Mouse (Mus musculus) liver, embryonic 16.5 days (tissue): Measurements from ENCODE around the gene Gpld1. TPM values are rescaled to one million over a fixed set of nuclear protein-coding genes. Genes with fewer than 3 reads are reported as not detected.
"Not testable (repeated sequence)": the region's sequence is repeated elsewhere in the genome, so short reads cannot be mapped to it uniquely, and the experiment has no call there.

Experiments
- ATAC-seq: fragments of 200-750 bp; cut with Nextera tagmentation; 2 replicates; pipeline ENCODE4 v1.8.0; 2017; ENCODE audit warnings: low read depth, mild to moderate bottlenecking, moderate number of reproducible peaks, moderate library complexity
- H3K27ac ChIP-seq: fragments of 300-500 bp; sonication (generic); 2 replicates; pipeline ENCODE4 v1.5.1; 2014; ENCODE audit warnings: mild to moderate bottlenecking, low read length
- H3K27me3 ChIP-seq: fragments of 300-500 bp; sonication (generic); 2 replicates; pipeline ENCODE4 v1.6.1; 2014; ENCODE audit warnings: low read depth, low read length, mixed read lengths; ENCODE audit not compliant: control insufficient read depth, insufficient read depth
- H3K36me3 ChIP-seq: fragments of 300-500 bp; sonication (generic); 2 replicates; pipeline ENCODE4 v1.6.1; 2014; ENCODE audit warnings: mild to moderate bottlenecking; ENCODE audit not compliant: control insufficient read depth, insufficient read depth
- H3K4me1 ChIP-seq: fragments of 300-500 bp; sonication (generic); 2 replicates; pipeline ENCODE4 v1.6.1; 2014; ENCODE audit warnings: low read depth, low read length, mixed read lengths; ENCODE audit not compliant: control insufficient read depth
- H3K4me2 ChIP-seq: fragments of 300-500 bp; sonication (generic); 2 replicates; pipeline ENCODE4 v1.6.1; 2014; ENCODE audit warnings: low read depth, low read length, mixed read lengths
- H3K4me3 ChIP-seq: fragments of 300-500 bp; sonication (generic); 2 replicates; pipeline ENCODE4 v1.5.1; 2014; ENCODE audit warnings: low read depth, mild to moderate bottlenecking, low read length
- H3K9ac ChIP-seq: fragments of 300-500 bp; sonication (generic); 2 replicates; pipeline ENCODE4 v1.6.1; 2014; ENCODE audit warnings: low read depth, low read length
- H3K9me3 ChIP-seq: fragments of 300-500 bp; sonication (generic); replicated peaks from 2 replicates; pipeline ENCODE4 v1.6.1; 2016; ENCODE audit warnings: low read length; ENCODE audit not compliant: control insufficient read depth
- WGBS: fragments of 180-500 bp; shearing (Covaris S2); extraction: QIAGEN DNeasy Blood & Tissue Kit; methylation state at CpG from one replicate; pipeline ENCODE4 v1.1.7; 2014; ENCODE audit not compliant: insufficient replicate concordance; 5-methylcytosine and 5-hydroxymethylcytosine counted together
- polyA plus RNA-seq: library from polyadenylated mRNA; unstranded; fragments of >200 nt; fragmentation: Nextera tagmentation; extraction: Ambion mirVana; gene quantifications from 2 replicates; pipeline ENCODE4 v1.2.1, GENCODE M21; 2015

Gene Gpld1
- polyA plus RNA-seq, 1 experiment from 2014 or later = 24.5 TPM

- Histone ChIP-seq H3K27ac (no peak overlapping the region), H3K36me3 (no peaks in the 10 kb centered on the region; the same call in 1 of the 2 replicates), H3K9ac (no peak overlapping the region), H3K4me1 (no peaks in the 10 kb centered on the region; the same call in 1 of the 2 replicates), H3K4me3 (no peak overlapping the region), H3K9me3 (no peaks in the 10 kb centered on the region), H3K4me2 (no peak overlapping the region), H3K27me3 (no peaks in the 10 kb centered on the region)
- 66% methylated on average over 11 of the region's 11 CpGs for WGBS
- no peak for ATAC-seq
These were observed 15.7 kb downstream of the Gpld1 start for GRCm38 (mm10) chr13:24958671-24959070.

GRCm38 (mm10) chr13:24960084-24960483 lies 17.1 kb downstream of the Gpld1 start:
- no peak overlapping the region for H3K9ac ChIP-seq
- H3K9me3 ChIP-seq = no peaks in the 10 kb centered on the region
- H3K27me3 ChIP-seq = no peaks in the 10 kb centered on the region
- H3K4me2 ChIP-seq = no peak overlapping the region
- peak overlapping the region; percentile 64 for H3K27ac ChIP-seq
- H3K36me3 ChIP-seq = no peaks in the 10 kb centered on the region; the same call in 1 of the 2 replicates
- H3K4me3 ChIP-seq = no peak overlapping the region
- H3K4me1 ChIP-seq = peaks cover under 1% of the 10 kb centered on the region
- peak; percentile 78 for ATAC-seq
- WGBS = 36% methylated on average over 3 of the region's 3 CpGs

- H3K27ac ChIP-seq = no peak overlapping the region
- no peaks in the 10 kb centered on the region; the same call in 1 of the 2 replicates for H3K36me3 ChIP-seq
- peaks cover 2% of the 10 kb centered on the region for H3K4me1 ChIP-seq
- no peak overlapping the region for H3K4me2 ChIP-seq
- no peaks in the 10 kb centered on the region for H3K9me3 ChIP-seq
- no peak for ATAC-seq
- WGBS = 58% methylated on average over 8 of the region's 8 CpGs
- no peak overlapping the region for H3K9ac ChIP-seq
- no peaks in the 10 kb centered on the region for H3K27me3 ChIP-seq
- H3K4me3 ChIP-seq = no peak overlapping the region
These were observed 19.2 kb downstream of the Gpld1 start for GRCm38 (mm10) chr13:24962119-24962518.

- peaks cover 2% of the 10 kb centered on the region for H3K4me1 ChIP-seq
- 17% methylated on average over 15 of the region's 15 CpGs for WGBS
- H3K9ac ChIP-seq = no peak overlapping the region
- H3K9me3 ChIP-seq = no peaks in the 10 kb centered on the region
- peak; percentile 51; the same call in 1 of the 2 replicates for ATAC-seq
- peak overlapping the region; percentile 56 for H3K4me2 ChIP-seq
- no peaks in the 10 kb centered on the region for H3K36me3 ChIP-seq
- no peaks in the 10 kb centered on the region for H3K27me3 ChIP-seq
- H3K4me3 ChIP-seq = peak overlapping the region; percentile 52
- H3K27ac ChIP-seq = no peak overlapping the region
These were observed 22.3 kb downstream of the Gpld1 start for GRCm38 (mm10) chr13:24965130-24965845.

GRCm38 (mm10) chr13:24965846-24966201 lies 22.9 kb downstream of the Gpld1 start:
- H3K4me2 ChIP-seq = peak overlapping the region; percentile 56
- no peaks in the 10 kb centered on the region for H3K9me3 ChIP-seq
- H3K27ac ChIP-seq = no peak overlapping the region
- H3K4me3 ChIP-seq = peak overlapping the region; percentile 52
- no peaks in the 10 kb centered on the region for H3K27me3 ChIP-seq
- no peak for ATAC-seq
- H3K4me1 ChIP-seq = peaks cover 2% of the 10 kb centered on the region
- no peaks in the 10 kb centered on the region for H3K36me3 ChIP-seq
- 28% methylated on average over 5 of the region's 5 CpGs for WGBS
- no peak overlapping the region for H3K9ac ChIP-seq

- not testable (repeated sequence) for H3K4me3 ChIP-seq, H3K9ac ChIP-seq, H3K4me2 ChIP-seq, H3K9me3 ChIP-seq, H3K27ac ChIP-seq, ATAC-seq, H3K27me3 ChIP-seq, H3K4me1 ChIP-seq, H3K36me3 ChIP-seq
- 53% methylated on average over 3 of the region's 3 CpGs for WGBS
These were observed 28.8 kb downstream of the Gpld1 start for GRCm38 (mm10) chr13:24971776-24972175.

- 54% methylated on average over 4 of the region's 4 CpGs for WGBS
- no peaks in the 10 kb centered on the region for H3K36me3 ChIP-seq
- H3K27ac ChIP-seq = no peak overlapping the region
- no peak overlapping the region for H3K9ac ChIP-seq
- H3K9me3 ChIP-seq = no peaks in the 10 kb centered on the region
- ATAC-seq = no peak
- H3K27me3 ChIP-seq = no peaks in the 10 kb centered on the region
- no peak overlapping the region for H3K4me3 ChIP-seq
- H3K4me2 ChIP-seq = no peak overlapping the region
- peaks cover 3% of the 10 kb centered on the region for H3K4me1 ChIP-seq
These were observed 33.4 kb downstream of the Gpld1 start for GRCm38 (mm10) chr13:24976384-24976783.

GRCm38 (mm10) chr13:24977820-24978342 lies 34.9 kb downstream of the Gpld1 start:
- H3K4me3 ChIP-seq = no peak overlapping the region
- H3K27ac ChIP-seq = peak overlapping the region; percentile 6
- H3K36me3 ChIP-seq = no peaks in the 10 kb centered on the region
- 63% methylated on average over 5 of the region's 5 CpGs for WGBS
- peaks cover 3% of the 10 kb centered on the region for H3K4me1 ChIP-seq
- H3K4me2 ChIP-seq = no peak overlapping the region
- no peak overlapping the region for H3K9ac ChIP-seq
- peak; percentile 94 for ATAC-seq
- H3K9me3 ChIP-seq = no peaks in the 10 kb centered on the region
- H3K27me3 ChIP-seq = no peaks in the 10 kb centered on the region

GRCm38 (mm10) chr13:24981031-24981430 lies 38.1 kb downstream of the Gpld1 start:
- H3K9ac ChIP-seq = no peak overlapping the region
- H3K9me3 ChIP-seq = no peaks in the 10 kb centered on the region
- no peak for ATAC-seq
- no peaks in the 10 kb centered on the region for H3K36me3 ChIP-seq
- no peak overlapping the region for H3K27ac ChIP-seq
- H3K4me3 ChIP-seq = no peak overlapping the region
- no peak overlapping the region for H3K4me2 ChIP-seq
- WGBS = 46% methylated on average over 6 of the region's 6 CpGs
- H3K27me3 ChIP-seq = no peaks in the 10 kb centered on the region
- H3K4me1 ChIP-seq = peaks cover 3% of the 10 kb centered on the region
